Mouse (Mus musculus) forebrain, postnatal 0 days (tissue): ENCODE measurements around the gene Fam129b. TPM values are rescaled to one million over a fixed set of nuclear protein-coding genes. Genes with fewer than 3 reads are reported as not detected.

Experiments used
- ATAC-seq: fragments of 200-750 bp; cut with Nextera tagmentation; 2 replicates; pipeline ENCODE4 v1.8.0; 2017; ENCODE audit warnings: mild to moderate bottlenecking, moderate library complexity
- DNase-seq: peaks from one replicate; pipeline ENCODE4 v3.0.0-alpha.2; 2015
- H3K27ac ChIP-seq: fragments of 300-500 bp; sonication (generic); 2 replicates; pipeline ENCODE4 v1.5.1; 2014; ENCODE audit warnings: low read depth, mild to moderate bottlenecking, antibody characterized with exemption, low read length, moderate library complexity, mixed read lengths
- H3K27me3 ChIP-seq: fragments of 300-500 bp; sonication (generic); 2 replicates; pipeline ENCODE4 v1.6.1; 2014; ENCODE audit warnings: mild to moderate bottlenecking, low read length, mixed read lengths; ENCODE audit not compliant: insufficient read depth
- H3K36me3 ChIP-seq: fragments of 300-500 bp; sonication (generic); 2 replicates; pipeline ENCODE4 v1.6.1; 2014; ENCODE audit warnings: mild to moderate bottlenecking, moderate library complexity; ENCODE audit not compliant: insufficient read depth
- H3K4me1 ChIP-seq: fragments of 300-500 bp; sonication (generic); 2 replicates; pipeline ENCODE4 v1.6.1; 2014; ENCODE audit warnings: antibody characterized with exemption; ENCODE audit not compliant: insufficient read depth
- H3K4me2 ChIP-seq: fragments of 300-500 bp; sonication (generic); 2 replicates; pipeline ENCODE4 v1.6.1; 2014; ENCODE audit warnings: low read depth, mild to moderate bottlenecking, moderate library complexity
- H3K4me3 ChIP-seq: fragments of 300-500 bp; sonication (generic); 2 replicates; pipeline ENCODE4 v1.5.1; 2014; ENCODE audit warnings: low read depth, low read length, mixed read lengths
- H3K9ac ChIP-seq: fragments of 300-500 bp; sonication (generic); 2 replicates; pipeline ENCODE4 v1.6.1; 2014; ENCODE audit warnings: mild to moderate bottlenecking
- H3K9me3 ChIP-seq: fragments of 300-500 bp; sonication (generic); 2 replicates; pipeline ENCODE4 v1.6.1; 2016; ENCODE audit warnings: low read length
- CTCF ChIP-seq: sonication (generic); IDR thresholded peaks from 2 replicates; pipeline ENCODE4 v1.5.1; 2016; ENCODE audit warnings: antibody characterized with exemption, control low read depth, low read depth
- WGBS: fragments of 180-500 bp; shearing (Covaris S2); extraction: QIAGEN DNeasy Blood & Tissue Kit; methylation state at CpG from one replicate; pipeline ENCODE4 v1.1.7; 2014; 5-methylcytosine and 5-hydroxymethylcytosine counted together
- polyA plus RNA-seq: library from polyadenylated mRNA; unstranded; fragments of >200 nt; fragmentation: Nextera tagmentation; extraction: Ambion mirVana; gene quantifications from 2 replicates; pipeline ENCODE4 v1.2.1, GENCODE M21; 2015
- total RNA-seq: library from RNA; depleted of rRNA; stranded (reverse); fragments of >200 nt; gene quantifications from 2 replicates; pipeline ENCODE4 v1.2.3, GENCODE M21; 2014

Gene Fam129b
- total and polyA plus RNA-seq, 2 experiments from 2014 or later, result 27.7 to 38.1 TPM

DNA sequence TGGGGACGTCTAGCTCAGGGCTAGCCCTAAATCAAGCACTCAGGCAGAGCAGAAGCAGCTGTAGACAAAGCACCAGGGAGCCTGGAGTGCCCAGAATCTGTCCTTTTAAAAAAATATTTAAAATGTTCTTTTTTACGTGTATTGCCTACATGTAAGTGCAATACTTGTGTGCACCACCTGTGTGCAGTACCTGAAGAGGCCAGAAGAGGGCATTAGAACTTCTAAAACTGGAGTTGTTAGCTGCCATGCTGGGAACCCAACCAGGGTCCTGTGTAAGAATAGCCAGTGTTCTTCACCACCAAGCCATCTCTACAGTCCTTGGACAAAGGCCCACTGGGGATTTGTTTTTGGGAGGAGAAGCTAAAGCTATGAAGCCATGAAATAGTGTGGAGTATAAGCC lies 78.7 kb downstream of the Fam129b start:
- H3K36me3 ChIP-seq, result peaks cover 58% of the 10 kb centered on the region
- TF ChIP-seq CTCF, result 0 out of 2 replicates have a peak, but pooled peaks have one; percentile 21
- DNase-seq (no peak), ATAC-seq (no peak)
- H3K9me3 ChIP-seq, result no peaks in the 10 kb centered on the region
- H3K4me1 ChIP-seq, result no peaks in the 10 kb centered on the region
- no peaks in the 10 kb centered on the region for H3K27me3 ChIP-seq
- H3K4me3 ChIP-seq, result no peak overlapping the region
- H3K4me2 ChIP-seq, result no peak overlapping the region
- no peak overlapping the region for H3K9ac ChIP-seq
- WGBS, result 89% methylated on average over 2 of the region's 2 CpGs
- H3K27ac ChIP-seq, result no peak overlapping the region

DNA sequence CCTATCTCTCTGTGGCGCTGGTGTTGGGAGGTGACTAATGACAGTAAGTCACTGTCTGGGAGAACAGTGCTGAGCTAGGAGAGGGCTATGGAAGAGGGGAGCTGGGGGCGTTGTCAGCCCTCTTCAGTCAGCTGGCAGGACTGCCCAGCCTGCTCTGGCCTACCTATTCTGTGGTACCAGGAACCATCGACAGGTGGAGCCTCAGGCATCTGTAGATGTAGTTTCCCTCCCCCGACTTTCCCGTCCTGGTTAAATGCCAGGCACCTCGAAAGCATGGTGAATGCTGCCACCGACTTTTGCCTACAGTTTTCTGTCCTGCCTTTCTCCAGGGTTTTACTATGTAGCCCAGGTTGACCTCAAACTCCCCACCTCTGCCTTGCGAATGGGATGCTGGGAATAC lies 81.4 kb downstream of the Fam129b start:
- Histone ChIP-seq H3K27me3 (no peaks in the 10 kb centered on the region), H3K9ac (no peak overlapping the region), H3K27ac (no peak overlapping the region), H3K4me1 (peaks cover 8% of the 10 kb centered on the region), H3K4me3 (no peak overlapping the region), H3K36me3 (peaks cover 36% of the 10 kb centered on the region), H3K9me3 (no peaks in the 10 kb centered on the region), H3K4me2 (no peak overlapping the region)
- ATAC-seq, result no peak
- peak; percentile 45 for TF ChIP-seq CTCF
- no peak for DNase-seq
- 59% methylated on average over 8 of the region's 8 CpGs for WGBS

DNA sequence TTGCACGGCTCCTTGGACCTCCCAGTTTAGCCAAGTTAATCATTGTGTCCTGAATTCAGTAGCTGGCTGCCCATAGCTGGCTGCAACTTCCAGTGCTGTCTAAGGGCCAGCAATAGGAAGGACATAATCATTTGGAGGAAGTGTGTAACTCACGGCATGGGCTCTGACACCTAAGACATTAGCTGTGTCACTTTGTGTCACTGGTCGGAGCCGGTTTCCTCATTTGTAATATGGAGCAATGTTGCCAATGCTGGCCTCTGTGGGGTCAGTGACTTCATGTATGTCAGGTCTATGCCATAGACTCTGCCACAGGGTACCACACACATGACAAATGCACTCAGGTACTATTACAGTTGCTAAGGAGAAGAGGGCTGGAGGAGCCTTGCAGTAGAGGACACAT lies 84.4 kb downstream of the Fam129b start:
- Histone ChIP-seq H3K9ac (0 out of 2 replicates have a peak overlapping the region, but pooled peaks have one; percentile 82), H3K27ac (no peak overlapping the region), H3K9me3 (no peaks in the 10 kb centered on the region), H3K4me1 (peaks cover 8% of the 10 kb centered on the region), H3K27me3 (no peaks in the 10 kb centered on the region), H3K4me3 (0 out of 2 replicates have a peak overlapping the region, but pooled peaks have one; percentile 67), H3K36me3 (peaks cover 38% of the 10 kb centered on the region), H3K4me2 (peak overlapping the region; percentile 76)
- TF ChIP-seq CTCF, result no peak
- DNase-seq (no peak), ATAC-seq (no peak)
- WGBS, result 95% methylated on average over 4 of the region's 4 CpGs

DNA sequence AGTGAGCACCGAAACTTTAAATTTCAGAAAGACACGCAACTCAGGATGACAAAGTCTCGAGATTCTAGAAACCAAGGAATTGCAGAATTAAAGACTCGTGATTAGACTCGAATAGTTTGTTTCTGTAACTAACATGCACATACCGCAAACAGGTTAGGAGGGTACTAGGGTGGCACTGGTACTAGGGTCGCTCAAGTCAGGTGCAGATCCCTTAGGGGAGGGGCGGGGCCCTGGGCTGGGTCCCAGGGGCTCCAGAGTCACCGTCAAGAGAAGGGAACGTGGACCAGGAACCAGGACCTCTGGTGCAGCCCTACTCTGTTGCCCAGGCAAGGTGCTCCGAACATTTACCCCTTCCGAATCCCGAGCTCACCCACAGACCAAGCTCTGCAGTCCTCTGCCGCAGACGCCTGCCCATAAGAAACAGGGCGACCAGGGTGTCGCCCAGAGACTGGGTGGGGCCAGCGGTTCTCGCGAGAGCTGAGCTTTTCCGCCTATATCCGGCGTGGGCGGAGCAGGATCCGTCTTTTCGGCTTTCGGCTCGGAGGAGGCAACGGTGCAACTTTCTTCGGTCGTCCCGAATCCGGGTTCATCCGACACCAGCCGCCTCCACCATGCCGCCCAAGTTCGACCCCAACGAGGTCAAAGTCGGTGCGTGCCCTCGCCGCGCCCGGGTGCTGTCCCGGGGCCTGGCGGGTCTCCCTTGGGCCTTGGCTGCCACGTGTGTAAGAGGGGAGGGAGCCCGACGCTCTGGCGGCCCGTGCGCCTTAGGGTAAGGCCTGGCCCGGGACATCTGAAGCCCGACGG lies 85.5 kb downstream of the Fam129b start, which contains the start of the genes Rpl12 and Lrsam1:
Rpl12 (plus strand) TSS at position 368 of the 804 bp plus-strand sequence.
Lrsam1 (minus strand) TSS at position 423 of the 804 bp plus-strand sequence.
- H3K9ac ChIP-seq, result peak within 1 kb of the TSS; percentile 82
- 3% methylated on average over 55 of the region's 55 CpGs for WGBS
- H3K4me2 ChIP-seq, result peak within 1 kb of the TSS; percentile 76
- H3K36me3 ChIP-seq, result peaks cover 30% of the 10 kb centered on the region
- ATAC-seq (peak; percentile 96), DNase-seq (peak; percentile 96)
- H3K27me3 ChIP-seq, result no peaks in the 10 kb centered on the region
- H3K9me3 ChIP-seq, result no peaks in the 10 kb centered on the region
- peaks cover 8% of the 10 kb centered on the region for H3K4me1 ChIP-seq
- no peak for TF ChIP-seq CTCF
- H3K27ac ChIP-seq, result peak within 1 kb of the TSS; percentile 87
- H3K4me3 ChIP-seq, result peak within 1 kb of the TSS; percentile 67

DNA sequence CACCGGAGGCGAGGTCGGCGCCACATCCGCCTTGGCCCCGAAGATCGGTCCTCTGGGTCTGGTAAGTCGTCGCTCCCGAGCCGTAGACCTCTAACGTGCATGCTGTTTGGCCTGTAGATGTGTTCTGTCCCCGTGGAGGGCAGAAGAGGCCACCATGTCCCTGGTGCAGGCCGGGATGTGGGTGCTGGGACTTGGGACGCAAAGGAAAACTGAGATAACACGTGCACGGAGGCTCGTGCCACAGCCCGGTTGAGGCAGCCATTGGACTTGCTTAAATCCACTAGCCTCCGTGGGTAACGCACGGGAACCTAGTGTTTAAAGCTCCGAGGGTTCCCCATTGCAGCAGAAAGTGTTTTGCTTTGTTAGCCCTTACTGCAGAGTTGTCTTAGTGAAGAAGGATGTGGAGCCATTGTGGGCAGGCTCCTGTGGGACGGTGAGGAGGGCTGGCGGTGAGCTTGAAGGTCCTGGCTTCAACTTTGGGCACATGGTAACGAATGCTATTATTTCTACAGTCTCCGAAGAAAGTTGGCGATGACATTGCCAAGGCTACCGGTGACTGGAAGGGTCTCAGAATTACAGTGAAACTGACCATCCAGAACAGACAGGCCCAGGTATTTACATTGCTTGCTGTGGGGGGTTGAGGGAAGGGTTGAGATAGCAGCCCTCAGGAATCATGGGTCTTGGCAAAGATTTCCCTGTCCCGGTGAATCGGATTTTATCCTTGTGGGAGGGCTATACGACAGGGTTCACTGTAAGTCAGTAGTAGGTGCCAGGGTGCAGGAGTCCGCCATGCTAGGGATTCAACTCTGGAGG lies 86.4 kb downstream of the Fam129b start:
- ATAC-seq (peak; percentile 3; the same call in 1 of the 2 replicates), DNase-seq (peak; percentile 58)
- H3K36me3 ChIP-seq, result peaks cover 22% of the 10 kb centered on the region
- peak overlapping the region; percentile 67 for H3K4me3 ChIP-seq
- peak overlapping the region; percentile 76 for H3K4me2 ChIP-seq
- TF ChIP-seq CTCF, result no peak
- no peaks in the 10 kb centered on the region for H3K27me3 ChIP-seq
- peak overlapping the region; percentile 82 for H3K9ac ChIP-seq
- peak overlapping the region; percentile 87 for H3K27ac ChIP-seq
- peaks cover 8% of the 10 kb centered on the region for H3K4me1 ChIP-seq
- 1% methylated on average over 33 of the region's 33 CpGs for WGBS
- H3K9me3 ChIP-seq, result no peaks in the 10 kb centered on the region

DNA sequence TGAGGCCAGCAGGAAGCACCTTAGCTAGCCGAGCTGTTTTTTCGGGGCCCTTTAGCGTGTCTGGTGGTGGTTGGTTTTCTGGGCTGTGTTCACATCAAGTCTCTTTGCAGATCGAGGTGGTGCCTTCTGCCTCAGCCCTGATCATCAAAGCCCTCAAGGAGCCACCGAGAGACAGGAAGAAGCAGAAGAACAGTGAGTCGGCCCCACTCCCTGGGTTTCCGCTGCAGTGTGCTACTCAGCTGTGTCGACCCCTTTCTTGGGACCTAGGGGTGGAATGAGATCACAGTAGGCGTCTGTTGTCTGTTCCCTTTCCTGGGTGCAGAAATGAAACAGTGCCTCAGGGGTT lies 86.9 kb downstream of the Fam129b start:
- Histone ChIP-seq H3K36me3 (peaks cover 21% of the 10 kb centered on the region), H3K4me1 (peaks cover 12% of the 10 kb centered on the region), H3K4me2 (peak overlapping the region; percentile 76), H3K9ac (peak overlapping the region; percentile 82), H3K9me3 (no peaks in the 10 kb centered on the region), H3K4me3 (peak overlapping the region; percentile 67), H3K27me3 (no peaks in the 10 kb centered on the region), H3K27ac (peak overlapping the region; percentile 29; the same call in 1 of the 2 replicates)
- DNase-seq, result no peak
- 7% methylated on average over 9 of the region's 9 CpGs for WGBS
- ATAC-seq, result no peak
- no peak for TF ChIP-seq CTCF
